Mouse (Mus musculus) layer of hippocampus, adult 9-11 months (tissue): ENCODE data around the gene Foxl1.
A peak's percentile ranks its signal among the peaks of the same experiment; 100 is the strongest.

Source experiments
- DNase-seq: peaks from one replicate; pipeline ENCODE4 v3.0.0; 2022

Gene Foxl1

GRCm38 (mm10) chr8:121170626-121171552 lies 43.1 kb downstream of the Foxl1 start:
- peak; percentile 21 for DNase-seq

GRCm38 (mm10) chr8:121172567-121172966 lies 44.8 kb downstream of the Foxl1 start:
- DNase-seq: no peak

- DNase-seq: no peak
These were observed 46.4 kb downstream of the Foxl1 start for GRCm38 (mm10) chr8:121174178-121174577.

GRCm38 (mm10) chr8:121174721-121175539 lies 47.2 kb downstream of the Foxl1 start:
- no peak for DNase-seq

- no peak for DNase-seq
These were observed 47.9 kb downstream of the Foxl1 start for GRCm38 (mm10) chr8:121175540-121176090.

GRCm38 (mm10) chr8:121176291-121176690 lies 48.6 kb downstream of the Foxl1 start:
- no peak for DNase-seq
